Mouse (Mus musculus) liver, adult 2 months (tissue): ENCODE results near the gene Arhgef2. TPM values are rescaled to one million over a fixed set of nuclear protein-coding genes. Genes with fewer than 3 reads are reported as not detected.

ENCODE experiments used
- DNase-seq: peaks from one replicate; pipeline ENCODE4 v3.0.0-alpha.2; 2011; ENCODE audit warnings: low read depth, low spot score; ENCODE audit errors: extremely low read depth
- H3K27ac ChIP-seq: fragments of 200-500 bp; replicated peaks from 2 replicates; pipeline ENCODE4 v1.5.1; 2012; ENCODE audit warnings: low read depth, mild to moderate bottlenecking, control low read depth, inconsistent platforms, low read length; ENCODE audit not compliant: insufficient read depth
- H3K27me3 ChIP-seq: fragments of 200-500 bp; 2 replicates; pipeline ENCODE4 v1.6.1; 2012; ENCODE audit warnings: mild to moderate bottlenecking, moderate library complexity, low read length, inconsistent platforms; ENCODE audit not compliant: control insufficient read depth, insufficient read depth
- H3K36me3 ChIP-seq: fragments of 200-500 bp; 2 replicates; pipeline ENCODE4 v1.6.1; 2012; ENCODE audit warnings: low read length, inconsistent platforms; ENCODE audit not compliant: control insufficient read depth, insufficient read depth
- H3K4me1 ChIP-seq: fragments of 200-500 bp; 2 replicates; pipeline ENCODE4 v1.6.1; 2011; ENCODE audit warnings: low read length; ENCODE audit not compliant: control insufficient read depth, insufficient read depth
- H3K4me3 ChIP-seq: fragments of 200-500 bp; 2 replicates; pipeline ENCODE4 v1.5.1; 2011; ENCODE audit warnings: low read depth, mild to moderate bottlenecking, control low read depth, low read length, moderate library complexity; ENCODE audit not compliant: insufficient read depth
- H3K79me2 ChIP-seq: fragments of 200-500 bp; 2 replicates; pipeline ENCODE4 v1.6.1; 2012; ENCODE audit warnings: inconsistent platforms, mild to moderate bottlenecking, low read length, moderate library complexity; ENCODE audit not compliant: control insufficient read depth, insufficient read depth
- H3K9ac ChIP-seq: fragments of 200-500 bp; 2 replicates; pipeline ENCODE4 v1.6.1; 2012; ENCODE audit warnings: low read depth, mild to moderate bottlenecking, control low read depth, inconsistent platforms, low read length
- CTCF ChIP-seq: fragments of 200-500 bp; IDR thresholded peaks from 2 replicates; pipeline ENCODE4 v1.5.1; 2011; ENCODE audit warnings: low read depth, low read length, control low read depth
- POLR2A ChIP-seq: fragments of 200-500 bp; IDR thresholded peaks from 2 replicates; pipeline ENCODE4 v1.6.1; 2011; ENCODE audit warnings: low read length, control low read depth; ENCODE audit not compliant: insufficient read depth; ENCODE audit errors: extremely low read depth
- WGBS: fragments of 180-500 bp; shearing (Covaris S2); methylation state at CpG from one replicate; pipeline ENCODE4 v1.1.7; 2018; 5-methylcytosine and 5-hydroxymethylcytosine counted together
- polyA plus RNA-seq: library from polyadenylated mRNA; depleted of rRNA; stranded (reverse); fragments of >200 nt; gene quantifications from 2 replicates; pipeline ENCODE4 v1.2.3, GENCODE M21; 2012
- total RNA-seq: library from RNA; depleted of rRNA; stranded (reverse); fragments of >200 nt; gene quantifications from 2 replicates; pipeline ENCODE4 v1.2.3, GENCODE M21; 2014

Arhgef2 gene
- total and polyA plus RNA-seq, 2 experiments: 2.7 to 4.9 TPM

DNA sequence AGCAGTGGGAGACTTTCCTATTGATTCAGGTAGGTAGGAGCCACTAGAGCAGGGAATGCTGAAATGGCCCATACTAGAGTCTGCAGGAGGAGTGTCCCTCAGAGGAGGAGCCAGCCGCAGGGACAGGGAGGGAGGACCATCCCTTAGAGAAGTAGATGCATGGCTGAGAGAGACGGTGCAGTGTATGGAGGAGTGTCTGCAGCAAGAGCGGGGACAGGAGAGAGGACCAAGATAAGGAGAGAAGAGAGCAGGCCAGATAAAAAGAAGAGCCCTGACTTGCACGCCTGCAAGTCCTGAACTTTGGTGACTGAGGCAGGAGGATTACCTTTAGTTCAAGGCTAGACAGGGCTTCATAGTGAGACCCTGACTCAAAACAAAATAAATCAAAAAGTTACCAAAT lies 21.3 kb downstream of the Arhgef2 start:
- no peak for TF ChIP-seq POLR2A
- TF ChIP-seq CTCF: no peak
- no peak for DNase-seq
- Histone ChIP-seq H3K4me3 (no peak overlapping the region), H3K4me1 (peaks cover 2% of the 10 kb centered on the region; the same call in 1 of the 2 replicates), H3K36me3 (no peaks in the 10 kb centered on the region), H3K79me2 (peaks cover 3% of the 10 kb centered on the region; the same call in 1 of the 2 replicates), H3K9ac (no peak overlapping the region), H3K27me3 (no peaks in the 10 kb centered on the region), H3K27ac (no peak overlapping the region)
- WGBS: 73% methylated on average over 4 of the region's 4 CpGs

DNA sequence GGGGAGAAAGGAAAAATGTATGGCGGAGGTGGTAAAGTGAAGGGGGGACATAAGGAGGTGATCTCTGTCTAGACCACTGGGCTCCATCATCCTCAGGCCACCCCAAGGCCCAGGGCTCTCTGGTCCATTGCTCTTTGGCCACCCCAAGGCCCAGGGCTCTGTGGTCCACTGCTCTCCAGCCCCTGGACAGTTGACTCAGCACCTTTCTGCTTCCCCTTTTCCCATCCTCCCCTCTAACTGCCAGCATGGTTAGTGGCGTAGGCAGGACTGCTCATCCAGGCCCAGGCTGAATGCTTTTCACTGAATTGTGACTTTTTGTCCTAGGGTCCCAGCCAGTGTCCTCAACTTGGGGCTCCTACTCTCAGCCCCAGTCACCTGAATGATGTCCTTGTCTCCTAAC lies 21.8 kb downstream of the Arhgef2 start:
- no peak overlapping the region for H3K27ac ChIP-seq
- DNase-seq: no peak
- no peak overlapping the region for H3K9ac ChIP-seq
- peaks cover 2% of the 10 kb centered on the region; the same call in 1 of the 2 replicates for H3K4me1 ChIP-seq
- peaks cover 3% of the 10 kb centered on the region; the same call in 1 of the 2 replicates for H3K79me2 ChIP-seq
- H3K4me3 ChIP-seq: no peak overlapping the region
- no peaks in the 10 kb centered on the region for H3K27me3 ChIP-seq
- 86% methylated on average over 2 of the region's 2 CpGs for WGBS
- H3K36me3 ChIP-seq: no peaks in the 10 kb centered on the region
- TF ChIP-seq CTCF: no peak
- no peak for TF ChIP-seq POLR2A

DNA sequence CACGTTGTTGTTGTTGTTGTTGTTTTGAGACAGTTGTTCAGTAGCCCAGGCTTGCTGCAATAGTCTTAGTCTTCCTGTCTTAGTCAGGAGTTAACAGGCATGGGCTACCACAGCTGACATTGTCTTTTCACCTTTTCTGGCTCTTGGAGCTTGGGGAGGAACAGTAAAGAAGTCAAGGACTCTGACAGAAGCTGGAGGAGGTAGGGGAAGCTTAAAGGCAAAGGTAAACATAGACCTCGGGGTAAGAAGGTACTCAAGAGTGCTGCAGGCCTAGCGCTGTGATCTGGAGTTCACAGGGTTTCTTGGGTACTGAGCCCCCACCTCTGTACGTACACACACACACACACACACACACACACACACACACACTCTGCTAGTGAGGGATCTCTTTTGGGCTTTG lies 23.0 kb downstream of the Arhgef2 start:
- Histone ChIP-seq H3K9ac (no peak overlapping the region), H3K4me1 (peaks cover 2% of the 10 kb centered on the region; the same call in 1 of the 2 replicates), H3K27me3 (no peaks in the 10 kb centered on the region), H3K79me2 (peaks cover 3% of the 10 kb centered on the region; the same call in 1 of the 2 replicates), H3K4me3 (no peak overlapping the region), H3K36me3 (no peaks in the 10 kb centered on the region), H3K27ac (no peak overlapping the region)
- DNase-seq: no peak
- 46% methylated on average over 4 of the region's 4 CpGs for WGBS
- TF ChIP-seq CTCF (no peak), POLR2A (no peak)

DNA sequence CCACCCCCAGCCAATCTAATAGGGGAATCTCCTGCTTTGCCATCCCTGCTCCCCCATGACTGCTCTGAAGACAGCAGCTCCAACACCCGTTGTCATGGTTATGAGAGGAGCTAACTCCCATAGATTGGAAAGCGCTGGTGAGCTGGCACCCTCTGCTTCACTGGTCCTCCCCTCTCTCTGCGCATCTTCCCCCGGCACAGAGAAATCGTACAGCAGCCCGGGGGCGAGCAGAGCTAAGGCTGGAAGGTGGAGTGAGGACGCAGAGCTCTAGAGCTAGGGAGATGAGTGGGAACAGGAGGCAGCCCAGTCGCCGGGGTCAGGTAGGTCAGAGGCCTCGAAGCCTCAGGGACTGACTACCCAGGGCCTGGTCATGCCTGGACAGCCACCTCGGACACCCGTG lies 23.5 kb downstream of the Arhgef2 start:
- Histone ChIP-seq H3K4me1 (peaks cover 2% of the 10 kb centered on the region; the same call in 1 of the 2 replicates), H3K27me3 (no peaks in the 10 kb centered on the region), H3K36me3 (no peaks in the 10 kb centered on the region), H3K4me3 (no peak overlapping the region), H3K27ac (no peak overlapping the region), H3K9ac (no peak overlapping the region), H3K79me2 (peaks cover 3% of the 10 kb centered on the region; the same call in 1 of the 2 replicates)
- TF ChIP-seq POLR2A (no peak), CTCF (no peak)
- WGBS: 83% methylated on average over 13 of the region's 13 CpGs
- DNase-seq: no peak

GRCm38 (mm10) chr3:88630018-88630417 lies 24.3 kb downstream of the Arhgef2 start:
- no peak for DNase-seq
- WGBS: 89% methylated on average over 9 of the region's 9 CpGs
- H3K79me2 ChIP-seq: peaks cover 3% of the 10 kb centered on the region; the same call in 1 of the 2 replicates

DNA sequence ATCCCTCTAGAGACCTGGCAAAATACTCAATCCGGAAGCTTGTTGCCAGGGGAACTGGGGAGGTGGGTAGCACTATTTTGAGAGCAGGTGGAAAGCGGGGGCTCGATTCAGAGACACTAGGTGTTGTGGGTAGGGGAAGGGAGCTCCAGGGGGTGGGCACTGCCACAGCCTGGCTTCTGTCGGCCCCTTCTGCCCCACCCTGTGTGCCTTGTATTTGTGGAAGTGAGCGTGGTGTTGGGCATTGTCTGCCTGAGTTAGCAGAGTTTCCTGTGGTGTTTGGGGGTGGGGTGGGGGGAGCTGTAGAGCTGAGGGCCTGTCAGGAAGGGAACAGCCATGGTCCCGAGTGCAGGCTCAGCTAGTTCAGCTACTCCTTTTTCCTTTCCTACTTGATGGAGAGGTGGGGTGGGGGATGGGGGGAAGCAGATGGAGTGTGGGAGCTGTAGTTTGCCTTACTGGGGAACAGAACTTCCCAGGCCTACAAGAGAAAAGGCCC lies 25.1 kb downstream of the Arhgef2 start:
- DNase-seq: no peak
- WGBS: 81% methylated on average over 6 of the region's 6 CpGs
- Histone ChIP-seq H3K27ac (0 out of 2 replicates have a peak overlapping the region, but pooled peaks have one; percentile 37), H3K36me3 (no peaks in the 10 kb centered on the region), H3K27me3 (no peaks in the 10 kb centered on the region), H3K79me2 (peaks cover 3% of the 10 kb centered on the region; the same call in 1 of the 2 replicates), H3K4me1 (peaks cover 2% of the 10 kb centered on the region; the same call in 1 of the 2 replicates), H3K9ac (no peak overlapping the region), H3K4me3 (no peak overlapping the region)
- TF ChIP-seq POLR2A: no peak

More at GRCm38 (mm10) chr3:88630018-88630417, 24.3 kb downstream of the Arhgef2 start:
- Histone ChIP-seq H3K9ac (no peak overlapping the region), H3K27me3 (no peaks in the 10 kb centered on the region), H3K4me3 (no peak overlapping the region), H3K4me1 (peaks cover 2% of the 10 kb centered on the region; the same call in 1 of the 2 replicates), H3K27ac (no peak overlapping the region), H3K36me3 (no peaks in the 10 kb centered on the region)
- TF ChIP-seq POLR2A (no peak), CTCF (no peak)
